Mouse (Mus musculus) hindbrain, embryonic 13.5 days (tissue): ENCODE data around the gene Ankrd55. TPM values are rescaled to one million over a fixed set of nuclear protein-coding genes. Genes with fewer than 3 reads are reported as not detected.
A peak's percentile ranks its signal among the peaks of the same experiment; 100 is the strongest.

Source experiments
- ATAC-seq: fragments of 200-750 bp; cut with Nextera tagmentation; 2 replicates; pipeline ENCODE4 v1.8.0; 2017; ENCODE audit warnings: moderate TSS enrichment; ENCODE audit not compliant: low FRiP score
- H3K27ac ChIP-seq: fragments of 300-500 bp; sonication (generic); 2 replicates; pipeline ENCODE4 v1.5.1; 2015; ENCODE audit warnings: inconsistent platforms, mild to moderate bottlenecking, moderate library complexity
- H3K27me3 ChIP-seq: fragments of 300-500 bp; sonication (generic); 2 replicates; pipeline ENCODE4 v1.6.1; 2015; ENCODE audit warnings: mild to moderate bottlenecking, inconsistent platforms
- H3K36me3 ChIP-seq: fragments of 300-500 bp; sonication (generic); 2 replicates; pipeline ENCODE4 v1.6.1; 2015; ENCODE audit warnings: mild to moderate bottlenecking, inconsistent platforms
- H3K4me1 ChIP-seq: fragments of 300-500 bp; sonication (generic); replicated peaks from 2 replicates; pipeline ENCODE4 v1.6.1; 2015; ENCODE audit warnings: inconsistent platforms
- H3K4me2 ChIP-seq: fragments of 300-500 bp; sonication (generic); 2 replicates; pipeline ENCODE4 v1.6.1; 2015; ENCODE audit warnings: inconsistent platforms, mild to moderate bottlenecking, moderate library complexity
- H3K4me3 ChIP-seq: fragments of 300-500 bp; sonication (generic); 2 replicates; pipeline ENCODE4 v1.5.1; 2015; ENCODE audit warnings: mild to moderate bottlenecking, inconsistent platforms
- H3K9ac ChIP-seq: fragments of 300-500 bp; sonication (generic); 2 replicates; pipeline ENCODE4 v1.6.1; 2015; ENCODE audit warnings: mild to moderate bottlenecking, inconsistent platforms
- H3K9me3 ChIP-seq: fragments of 300-500 bp; sonication (generic); 2 replicates; pipeline ENCODE4 v1.6.1; 2016; ENCODE audit warnings: inconsistent platforms
- WGBS: fragments of 180-500 bp; shearing (Covaris S2); methylation state at CpG from one replicate; pipeline ENCODE4 v1.1.7; 2015; 5-methylcytosine and 5-hydroxymethylcytosine counted together
- polyA plus RNA-seq: library from polyadenylated mRNA; unstranded; fragments of >200 nt; fragmentation: Nextera tagmentation; extraction: Ambion mirVana; gene quantifications from 2 replicates; pipeline ENCODE4 v1.2.1, GENCODE M21; 2015

Ankrd55 gene
- polyA plus RNA-seq, 1 experiment from 2014 or later, result 4.8 TPM

- H3K27me3 ChIP-seq, result 0 out of 2 replicates have a peak, but pooled peaks cover 4% of the 10 kb centered on the region
- H3K27ac ChIP-seq, result no peak overlapping the region
- 25% methylated on average over 5 of the region's 5 CpGs for WGBS
- no peaks in the 10 kb centered on the region for H3K4me1 ChIP-seq
- H3K36me3 ChIP-seq, result no peaks in the 10 kb centered on the region
- H3K4me3 ChIP-seq, result no peak overlapping the region
- no peak for ATAC-seq
- no peaks in the 10 kb centered on the region for H3K9me3 ChIP-seq
- H3K9ac ChIP-seq, result no peak overlapping the region
- no peak overlapping the region for H3K4me2 ChIP-seq
Measured at GRCm38 (mm10) chr13:112271901-112272537, 16.2 kb upstream of the Ankrd55 start.

GRCm38 (mm10) chr13:112274636-112275035, 13.6 kb upstream of the Ankrd55 start:
- Histone ChIP-seq H3K27me3 (0 out of 2 replicates have a peak, but pooled peaks cover 4% of the 10 kb centered on the region), H3K4me2 (no peak overlapping the region), H3K9ac (no peak overlapping the region), H3K27ac (no peak overlapping the region), H3K9me3 (no peaks in the 10 kb centered on the region), H3K36me3 (no peaks in the 10 kb centered on the region), H3K4me3 (no peak overlapping the region), H3K4me1 (no peaks in the 10 kb centered on the region; the same call in 1 of the 2 replicates)
- ATAC-seq, result no peak
- WGBS, result 81% methylated on average over 3 of the region's 3 CpGs

- no peaks in the 10 kb centered on the region; the same call in 1 of the 2 replicates for H3K4me1 ChIP-seq
- no peaks in the 10 kb centered on the region for H3K36me3 ChIP-seq
- no peak overlapping the region for H3K4me3 ChIP-seq
- no peak overlapping the region for H3K4me2 ChIP-seq
- H3K27ac ChIP-seq, result no peak overlapping the region
- WGBS, result 90% methylated on average over 8 of the region's 8 CpGs
- no peaks in the 10 kb centered on the region for H3K9me3 ChIP-seq
- no peak for ATAC-seq
- H3K9ac ChIP-seq, result no peak overlapping the region
- H3K27me3 ChIP-seq, result 0 out of 2 replicates have a peak, but pooled peaks cover 2% of the 10 kb centered on the region
Measured at GRCm38 (mm10) chr13:112275951-112276350, 12.3 kb upstream of the Ankrd55 start.

GRCm38 (mm10) chr13:112277544-112277943, 10.7 kb upstream of the Ankrd55 start:
- ATAC-seq, result no peak
- 82% methylated on average over 5 of the region's 5 CpGs for WGBS
- no peak overlapping the region for H3K27ac ChIP-seq
- H3K4me2 ChIP-seq, result no peak overlapping the region
- H3K27me3 ChIP-seq, result no peaks in the 10 kb centered on the region
- H3K9me3 ChIP-seq, result no peaks in the 10 kb centered on the region
- no peaks in the 10 kb centered on the region; the same call in 1 of the 2 replicates for H3K4me1 ChIP-seq
- H3K9ac ChIP-seq, result no peak overlapping the region
- no peaks in the 10 kb centered on the region for H3K36me3 ChIP-seq
- no peak overlapping the region for H3K4me3 ChIP-seq

GRCm38 (mm10) chr13:112278251-112278650, 10.0 kb upstream of the Ankrd55 start:
- H3K4me2 ChIP-seq, result no peak overlapping the region
- H3K27me3 ChIP-seq, result no peaks in the 10 kb centered on the region
- 78% methylated on average over 7 of the region's 7 CpGs for WGBS
- no peak for ATAC-seq
- no peaks in the 10 kb centered on the region for H3K9me3 ChIP-seq
- H3K4me3 ChIP-seq, result no peak overlapping the region
- H3K9ac ChIP-seq, result no peak overlapping the region
- no peaks in the 10 kb centered on the region for H3K36me3 ChIP-seq
- no peak overlapping the region for H3K27ac ChIP-seq
- H3K4me1 ChIP-seq, result no peaks in the 10 kb centered on the region; the same call in 1 of the 2 replicates

GRCm38 (mm10) chr13:112287135-112287534, 1.1 kb upstream of the Ankrd55 start:
- Histone ChIP-seq H3K36me3 (no peaks in the 10 kb centered on the region), H3K4me3 (no peak overlapping the region), H3K27ac (no peak overlapping the region), H3K4me2 (no peak overlapping the region), H3K9me3 (no peaks in the 10 kb centered on the region), H3K9ac (no peak overlapping the region), H3K27me3 (no peaks in the 10 kb centered on the region), H3K4me1 (peaks cover 23% of the 10 kb centered on the region)
- ATAC-seq, result no peak
- WGBS, result 96% methylated on average over 1 of the region's 1 CpGs

- H3K27ac ChIP-seq, result peak overlapping the region; percentile 78
- H3K4me3 ChIP-seq, result peak overlapping the region; percentile 33
- no peaks in the 10 kb centered on the region for H3K27me3 ChIP-seq
- WGBS, result 54% methylated on average over 6 of the region's 6 CpGs
- H3K9ac ChIP-seq, result peak overlapping the region; percentile 61
- peaks cover 23% of the 10 kb centered on the region for H3K4me1 ChIP-seq
- no peaks in the 10 kb centered on the region for H3K36me3 ChIP-seq
- peak overlapping the region; percentile 54 for H3K4me2 ChIP-seq
- peak; percentile 62 for ATAC-seq
- H3K9me3 ChIP-seq, result no peaks in the 10 kb centered on the region
Measured at GRCm38 (mm10) chr13:112287571-112288224, 553 bp upstream of the Ankrd55 start.

GRCm38 (mm10) chr13:112289338-112289737, 1.1 kb downstream of the Ankrd55 start:
- no peak for ATAC-seq
- no peaks in the 10 kb centered on the region for H3K9me3 ChIP-seq
- H3K9ac ChIP-seq, result peak overlapping the region; percentile 36
- H3K27me3 ChIP-seq, result no peaks in the 10 kb centered on the region
- peak overlapping the region; percentile 78 for H3K27ac ChIP-seq
- WGBS, result 69% methylated on average over 9 of the region's 9 CpGs
- peaks cover 23% of the 10 kb centered on the region for H3K4me1 ChIP-seq
- H3K36me3 ChIP-seq, result no peaks in the 10 kb centered on the region
- H3K4me3 ChIP-seq, result peak overlapping the region; percentile 33
- peak overlapping the region; percentile 54 for H3K4me2 ChIP-seq

- peak overlapping the region; percentile 78 for H3K27ac ChIP-seq
- peaks cover 23% of the 10 kb centered on the region for H3K4me1 ChIP-seq
- no peak for ATAC-seq
- no peaks in the 10 kb centered on the region for H3K9me3 ChIP-seq
- H3K9ac ChIP-seq, result peak overlapping the region; percentile 36
- H3K27me3 ChIP-seq, result no peaks in the 10 kb centered on the region
- WGBS, result 61% methylated on average over 4 of the region's 4 CpGs
- no peaks in the 10 kb centered on the region for H3K36me3 ChIP-seq
- H3K4me3 ChIP-seq, result peak overlapping the region; percentile 33
- H3K4me2 ChIP-seq, result peak overlapping the region; percentile 54
Measured at GRCm38 (mm10) chr13:112289981-112290380, 1.7 kb downstream of the Ankrd55 start.

GRCm38 (mm10) chr13:112292489-112292888, 4.2 kb downstream of the Ankrd55 start:
- H3K27ac ChIP-seq, result no peak overlapping the region
- no peaks in the 10 kb centered on the region for H3K9me3 ChIP-seq
- H3K36me3 ChIP-seq, result no peaks in the 10 kb centered on the region
- no peak overlapping the region for H3K4me2 ChIP-seq
- ATAC-seq, result no peak
- H3K9ac ChIP-seq, result no peak overlapping the region
- peaks cover 23% of the 10 kb centered on the region for H3K4me1 ChIP-seq
- 67% methylated on average over 4 of the region's 4 CpGs for WGBS
- no peaks in the 10 kb centered on the region for H3K27me3 ChIP-seq
- H3K4me3 ChIP-seq, result no peak overlapping the region

GRCm38 (mm10) chr13:112293092-112293491, 4.8 kb downstream of the Ankrd55 start:
- WGBS, result 96% methylated on average over 6 of the region's 6 CpGs
- H3K36me3 ChIP-seq, result no peaks in the 10 kb centered on the region
- H3K27me3 ChIP-seq, result no peaks in the 10 kb centered on the region

GRCm38 (mm10) chr13:112294446-112294845, 6.2 kb downstream of the Ankrd55 start:
- WGBS, result 95% methylated on average over 6 of the region's 6 CpGs
- peaks cover 6% of the 10 kb centered on the region for H3K4me1 ChIP-seq
- no peaks in the 10 kb centered on the region for H3K36me3 ChIP-seq
- no peaks in the 10 kb centered on the region for H3K27me3 ChIP-seq
- H3K27ac ChIP-seq, result no peak overlapping the region
- H3K9ac ChIP-seq, result no peak overlapping the region
- ATAC-seq, result no peak
- no peak overlapping the region for H3K4me3 ChIP-seq
- H3K4me2 ChIP-seq, result no peak overlapping the region
- no peaks in the 10 kb centered on the region for H3K9me3 ChIP-seq

More at GRCm38 (mm10) chr13:112293092-112293491, 4.8 kb downstream of the Ankrd55 start:
- Histone ChIP-seq H3K27ac (no peak overlapping the region), H3K4me2 (no peak overlapping the region), H3K4me1 (peaks cover 17% of the 10 kb centered on the region), H3K9ac (no peak overlapping the region), H3K9me3 (no peaks in the 10 kb centered on the region), H3K4me3 (no peak overlapping the region)
- ATAC-seq, result no peak

- no peak for ATAC-seq
- Histone ChIP-seq H3K27me3 (no peaks in the 10 kb centered on the region), H3K4me3 (no peak overlapping the region), H3K4me1 (no peaks in the 10 kb centered on the region), H3K36me3 (no peaks in the 10 kb centered on the region), H3K9ac (no peak overlapping the region), H3K27ac (no peak overlapping the region), H3K9me3 (no peaks in the 10 kb centered on the region), H3K4me2 (no peak overlapping the region)
- 89% methylated on average over 6 of the region's 6 CpGs for WGBS
Measured at GRCm38 (mm10) chr13:112297781-112298180, 9.5 kb downstream of the Ankrd55 start.
